8 mouse cellular contexts compared by ENCODE assay signal in genomic region chr11:16260764-16261578, GRCm38 (mm10). TPM values are rescaled to one million over a fixed set of nuclear protein-coding genes. Genes with fewer than 3 reads are reported as not detected.
A peak's percentile ranks its signal among the peaks of the same experiment; 100 is the strongest.
DNase-seq lines count a peak whose midpoint lies in the region; TF ChIP-seq lines count a peak whose summit lies in the region.

No protein-coding gene starts in this region.

- intact Hi-C loops in left cerebral cortex, adult 2 months (cut with DNase I) = loop anchor here (2.0 kb wide), 1 partner anchor 142 kb away; no protein-coding TSS in a partner anchor

- peak; percentile 75 for TF ChIP-seq CTCF in left cerebral cortex, adult 2 months (IDR thresholded peaks at IDR 0.05)

- peak; percentile 58 for DNase-seq in adrenal gland, postnatal 14 days
- DNase-seq in cerebellum, postnatal 25 days = peak; percentile 80 to 86
- DNase-seq in frontal cortex, postnatal 36 days (ENCODE audit: low spot score in 2 of 2) = peak; percentile 72 to 87
- peak; percentile 5 for DNase-seq in induced T-regulatory cell, adult 2 months (ENCODE audit: low read depth)
- DNase-seq in left cerebral cortex, adult 2 months (ENCODE audit: extremely low spot score in 1 of 2, low spot score in 2 of 2) = peak; percentile 77 to 80
- peak; percentile 50 to 56 for DNase-seq in lung, postnatal 4 days
- peak; percentile 76 for DNase-seq in right cerebral cortex, postnatal 25 days
- no peak for DNase-seq in natural killer cell, adult 2 months (ENCODE audit: low spot score in 2 of 2)

- peak overlapping the region; percentile 71 for H3K4me3 ChIP-seq in left cerebral cortex, adult 2 months

- peak overlapping the region; percentile 70 for H3K27ac ChIP-seq in left cerebral cortex, adult 2 months

RNA-seq across cellular contexts. Expression of gene Vstm2a, which starts 3.4 kb away (rescaled TPM):
- total RNA-seq in adrenal gland, postnatal 14 days (2021) = 0.30 TPM in 1 of 2 replicates, not detected in the other
- 100 to 1,000 TPM; 128 to 140 TPM for total RNA-seq in left cerebral cortex, adult 2 months (2021)

Comparison
In these comparisons a context has a peak if more than half of its experiments do, and no peak if none do; other contexts are left out.
1. DNase-seq: peak in adrenal gland, postnatal 14 days (single experiment), cerebellum, postnatal 25 days (2 of 2), frontal cortex, postnatal 36 days (2 of 2), induced T-regulatory cell, adult 2 months (single experiment), left cerebral cortex, adult 2 months (2 of 2), lung, postnatal 4 days (2 of 2) and right cerebral cortex, postnatal 25 days (single experiment); none in natural killer cell, adult 2 months (0 of 2).
2. RNA of gene Vstm2a, which starts 3.4 kb away (total RNA-seq): 128 to 140 TPM in left cerebral cortex, adult 2 months; 0.30 TPM in adrenal gland, postnatal 14 days; every median in the first group is over 10 times any median in the second.